Mouse (Mus musculus): ENCODE measurements at regions not wholly inside any gene's neighbourhood (a gene's known extent, or its start where the extent isn't known, plus 50 kb on each side); places are given as distances from the start of the nearest gene placed in this dataset.

DNA sequence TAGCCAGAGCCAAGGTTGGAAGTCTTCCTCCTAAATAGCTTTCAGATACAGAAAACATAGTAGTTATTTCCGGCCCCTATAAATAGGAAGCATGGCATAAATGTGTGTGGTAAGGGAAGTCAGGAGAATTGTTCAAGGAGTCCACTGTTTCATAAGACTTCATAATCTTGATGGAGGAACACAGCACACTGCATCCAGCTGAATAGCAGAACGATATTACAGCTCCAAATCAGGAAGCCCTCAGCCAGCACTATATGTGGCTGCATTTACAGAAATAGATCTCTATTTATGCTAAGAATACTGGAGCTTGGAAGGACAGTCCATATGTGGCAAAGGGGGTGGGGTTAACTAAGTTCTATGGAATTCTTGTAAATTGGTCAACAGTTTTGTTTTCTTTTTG lies 371.1 kb downstream of the Elavl2 start:
- no peaks in the 10 kb centered on the region for H3K36me3 ChIP-seq (ENCODE audit: control insufficient read depth, insufficient read depth, low read length)
- TF ChIP-seq CTCF (IDR thresholded peaks at IDR 0.05; ENCODE audit: control insufficient read depth, insufficient read depth, insufficient replicate concordance, low read depth, low read length) (no peak), POLR2A (IDR thresholded peaks at IDR 0.05; ENCODE audit: control insufficient read depth, low read depth, low read length) (no peak)
- no peaks in the 10 kb centered on the region for H3K27me3 ChIP-seq (ENCODE audit: control insufficient read depth, insufficient read depth, low read length)
- no peaks in the 10 kb centered on the region for H3K4me1 ChIP-seq (ENCODE audit: control insufficient read depth, insufficient read depth, low read length)
- H3K27ac ChIP-seq (ENCODE audit: control insufficient read depth, insufficient read depth, low read depth, low read length), result no peak overlapping the region
- no peak overlapping the region for H3K4me3 ChIP-seq (ENCODE audit: control insufficient read depth, low read depth, low read length)

DNA sequence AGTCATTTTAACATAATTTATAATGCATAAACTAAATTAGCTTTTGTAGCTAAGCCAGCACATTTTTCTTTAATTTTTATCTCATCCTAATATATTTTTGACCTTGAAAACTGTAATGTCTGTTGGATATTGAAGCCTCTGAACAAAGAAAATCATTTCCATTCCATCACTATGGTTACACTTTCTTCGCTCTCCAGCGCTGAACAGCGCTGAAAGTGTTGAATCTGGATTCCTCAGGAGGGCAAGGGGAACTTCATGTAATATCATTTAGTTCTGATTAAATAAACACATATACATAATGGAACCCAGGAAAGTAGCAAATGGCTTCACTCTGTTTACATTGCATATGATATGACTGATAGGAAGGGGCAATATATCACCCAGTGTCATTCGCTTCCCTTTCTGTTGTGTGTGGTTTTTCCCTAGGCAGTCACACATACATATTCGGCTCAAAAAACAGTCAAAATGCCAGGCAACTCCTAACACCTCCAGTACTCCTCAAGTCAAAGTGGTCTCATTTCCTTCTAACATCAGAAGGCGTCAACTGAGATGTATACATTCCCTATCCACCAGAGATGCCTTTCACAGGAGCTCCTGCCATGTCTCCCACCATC lies 372.5 kb downstream of the Elavl2 start:
- no peak overlapping the region for H3K4me3 ChIP-seq (ENCODE audit: control insufficient read depth, low read depth, low read length)
- H3K36me3 ChIP-seq (ENCODE audit: control insufficient read depth, insufficient read depth, low read length), result no peaks in the 10 kb centered on the region
- H3K4me1 ChIP-seq (ENCODE audit: control insufficient read depth, insufficient read depth, low read length), result no peaks in the 10 kb centered on the region
- H3K27ac ChIP-seq (ENCODE audit: control insufficient read depth, insufficient read depth, low read depth, low read length), result no peak overlapping the region
- H3K27me3 ChIP-seq (ENCODE audit: control insufficient read depth, insufficient read depth, low read length), result no peaks in the 10 kb centered on the region
- TF ChIP-seq CTCF (IDR thresholded peaks at IDR 0.05; ENCODE audit: control insufficient read depth, insufficient read depth, insufficient replicate concordance, low read depth, low read length) (no peak), POLR2A (IDR thresholded peaks at IDR 0.05; ENCODE audit: control insufficient read depth, low read depth, low read length) (no peak)

DNA sequence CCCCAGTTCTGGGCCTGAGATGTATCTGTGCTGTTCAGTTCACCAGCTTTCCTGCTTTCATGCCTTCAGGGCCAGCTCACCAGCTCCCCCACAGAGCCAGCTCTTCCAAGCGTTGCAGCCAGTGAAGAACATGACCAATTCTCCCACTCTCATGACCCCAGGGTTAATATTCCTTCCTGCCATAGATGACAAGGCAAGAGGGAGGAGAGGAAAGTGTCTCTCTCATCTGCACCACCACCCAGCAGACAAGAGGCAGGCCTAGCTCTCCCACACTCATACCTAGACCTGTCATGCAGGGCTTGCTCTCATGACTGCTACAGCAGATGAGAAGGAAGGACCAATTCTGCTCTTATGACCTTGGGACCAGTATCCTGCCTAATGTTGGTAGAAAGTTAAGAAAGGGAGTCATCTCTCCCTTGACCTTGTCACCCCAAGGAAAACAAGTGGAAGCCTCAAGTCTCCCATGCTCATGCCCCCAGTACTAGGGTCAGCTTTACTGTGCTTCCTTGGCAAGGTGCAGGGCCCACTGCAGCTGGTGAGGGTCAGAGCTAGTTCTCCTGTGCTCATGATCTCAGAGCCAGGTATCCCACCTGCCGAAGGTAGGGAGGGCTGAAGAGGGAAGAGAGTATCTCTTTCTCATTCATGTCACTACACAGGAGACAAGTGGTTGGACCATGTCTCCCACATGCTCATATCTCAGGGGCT lies 404.0 kb downstream of the Elavl2 start:
- Histone ChIP-seq H3K27me3 (ENCODE audit: control insufficient read depth, insufficient read depth, low read length) (no peaks in the 10 kb centered on the region), H3K36me3 (ENCODE audit: control insufficient read depth, insufficient read depth, low read length) (no peaks in the 10 kb centered on the region), H3K27ac (ENCODE audit: control insufficient read depth, insufficient read depth, low read depth, low read length) (no peak overlapping the region), H3K4me3 (ENCODE audit: control insufficient read depth, low read depth, low read length) (no peak overlapping the region), H3K4me1 (ENCODE audit: control insufficient read depth, insufficient read depth, low read length) (no peaks in the 10 kb centered on the region)
- TF ChIP-seq POLR2A (IDR thresholded peaks at IDR 0.05; ENCODE audit: control insufficient read depth, low read depth, low read length) (no peak), CTCF (IDR thresholded peaks at IDR 0.05; ENCODE audit: control insufficient read depth, insufficient read depth, insufficient replicate concordance, low read depth, low read length) (no peak)

DNA sequence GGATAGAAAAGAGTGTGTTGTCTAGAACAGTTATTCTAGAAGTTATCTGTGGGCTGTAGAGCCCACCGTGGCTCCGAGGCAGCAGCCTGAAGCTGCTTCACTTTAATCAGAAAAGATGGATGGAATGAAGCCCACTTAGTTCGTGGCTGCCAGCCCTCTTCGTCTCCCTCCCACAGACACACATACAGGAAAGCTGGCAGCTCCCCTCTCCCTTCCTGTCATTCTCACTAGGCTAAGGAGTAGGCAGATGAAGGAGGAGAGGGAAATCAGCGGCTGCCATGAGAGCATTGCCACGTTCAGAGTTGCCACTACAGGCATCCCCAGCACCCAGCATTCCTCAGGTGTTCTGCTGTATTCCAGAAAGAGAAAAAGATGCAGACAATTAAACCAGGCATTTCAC lies 435.9 kb downstream of the Elavl2 start:
- H3K36me3 ChIP-seq (ENCODE audit: control insufficient read depth, insufficient read depth, low read length), result no peaks in the 10 kb centered on the region
- H3K27me3 ChIP-seq (ENCODE audit: control insufficient read depth, insufficient read depth, low read length), result no peaks in the 10 kb centered on the region
- no peak overlapping the region for H3K27ac ChIP-seq (ENCODE audit: control insufficient read depth, insufficient read depth, low read depth, low read length)
- no peak overlapping the region for H3K4me3 ChIP-seq (ENCODE audit: control insufficient read depth, low read depth, low read length)
- TF ChIP-seq POLR2A (IDR thresholded peaks at IDR 0.05; ENCODE audit: control insufficient read depth, low read depth, low read length) (no peak), CTCF (IDR thresholded peaks at IDR 0.05; ENCODE audit: control insufficient read depth, insufficient read depth, insufficient replicate concordance, low read depth, low read length) (no peak)
- H3K4me1 ChIP-seq (ENCODE audit: control insufficient read depth, insufficient read depth, low read length), result no peaks in the 10 kb centered on the region

DNA sequence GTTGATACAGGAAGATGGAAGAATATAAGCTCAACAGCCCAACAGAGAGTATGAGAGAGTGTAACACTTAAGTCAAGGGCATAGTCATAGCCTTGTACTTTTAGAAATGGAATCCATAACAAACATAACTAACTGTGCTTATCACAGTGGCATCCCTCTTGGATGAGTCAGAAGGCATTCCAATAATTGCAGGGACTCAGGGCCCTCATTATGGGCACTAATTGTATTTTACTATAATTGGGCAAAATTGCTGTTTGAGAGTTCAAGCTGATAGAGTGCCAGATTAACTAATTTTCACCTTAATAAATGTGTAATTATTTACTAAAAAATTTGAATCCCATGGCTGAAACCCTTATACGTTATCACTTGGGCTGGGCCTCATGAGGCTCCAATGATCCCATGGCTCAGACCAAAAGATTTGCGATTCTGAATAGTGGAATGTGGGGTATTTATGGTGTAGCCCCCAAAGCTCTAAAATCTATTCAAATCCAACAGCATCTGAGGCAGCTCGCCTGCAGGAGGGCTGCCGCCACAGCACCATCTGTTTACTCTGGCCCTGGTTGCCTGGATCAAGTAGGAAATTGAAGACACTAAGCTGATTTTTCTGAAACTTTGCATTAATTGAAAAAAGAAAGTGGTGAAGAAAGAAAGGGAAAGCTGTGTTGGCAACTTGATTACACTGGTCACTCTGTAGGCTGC lies 456.7 kb downstream of the Elavl2 start:
- Histone ChIP-seq H3K27me3 (ENCODE audit: control insufficient read depth, insufficient read depth, low read length) (no peaks in the 10 kb centered on the region), H3K36me3 (ENCODE audit: control insufficient read depth, insufficient read depth, low read length) (no peaks in the 10 kb centered on the region), H3K4me3 (ENCODE audit: control insufficient read depth, low read depth, low read length) (no peak overlapping the region), H3K4me1 (ENCODE audit: control insufficient read depth, insufficient read depth, low read length) (no peaks in the 10 kb centered on the region), H3K27ac (ENCODE audit: control insufficient read depth, insufficient read depth, low read depth, low read length) (no peak overlapping the region)
- TF ChIP-seq CTCF (IDR thresholded peaks at IDR 0.05; ENCODE audit: control insufficient read depth, insufficient read depth, insufficient replicate concordance, low read depth, low read length) (no peak), POLR2A (IDR thresholded peaks at IDR 0.05; ENCODE audit: control insufficient read depth, low read depth, low read length) (no peak)

DNA sequence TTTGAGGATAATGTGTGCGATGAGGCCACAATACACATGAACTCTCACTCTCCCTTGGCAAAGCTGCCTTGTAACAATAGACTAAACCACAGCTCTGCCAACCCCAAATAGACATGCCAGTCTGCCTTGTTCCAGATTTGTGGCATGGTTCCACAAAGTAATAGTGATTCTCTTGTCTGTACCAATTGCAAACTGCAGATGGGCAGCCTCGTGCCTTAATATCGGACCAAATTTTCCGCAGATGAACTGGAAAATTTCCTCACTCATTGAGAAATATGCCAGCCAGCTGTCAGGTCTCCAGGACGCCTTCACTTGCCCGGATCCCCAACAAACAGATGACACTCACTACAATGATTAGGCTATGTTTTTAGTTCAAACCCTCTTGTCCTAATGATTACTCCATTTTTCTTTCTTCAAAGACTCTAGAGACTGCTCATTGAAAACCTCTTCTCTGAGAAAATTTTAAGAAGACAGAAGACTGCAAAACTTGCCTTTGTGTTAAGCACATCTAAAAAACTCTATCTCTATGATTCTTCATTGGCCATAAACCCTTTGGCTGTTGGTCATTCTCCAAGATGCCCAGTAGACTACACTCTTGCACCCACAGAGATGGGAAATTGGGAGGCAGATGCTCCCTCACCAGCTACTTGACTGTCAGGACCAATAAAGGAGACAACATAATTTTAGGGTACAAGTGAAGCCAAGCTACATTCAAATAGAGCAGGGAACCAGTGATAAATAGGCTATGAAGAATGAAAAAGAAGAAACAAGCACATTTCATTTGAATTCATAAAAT lies 483.1 kb downstream of the Elavl2 start:
- Histone ChIP-seq H3K36me3 (ENCODE audit: control insufficient read depth, insufficient read depth, low read length) (no peaks in the 10 kb centered on the region), H3K4me3 (ENCODE audit: control insufficient read depth, low read depth, low read length) (no peak overlapping the region), H3K4me1 (ENCODE audit: control insufficient read depth, insufficient read depth, low read length) (no peaks in the 10 kb centered on the region), H3K27me3 (ENCODE audit: control insufficient read depth, insufficient read depth, low read length) (no peaks in the 10 kb centered on the region), H3K27ac (ENCODE audit: control insufficient read depth, insufficient read depth, low read depth, low read length) (no peak overlapping the region)
- no peak for TF ChIP-seq POLR2A (IDR thresholded peaks at IDR 0.05; ENCODE audit: control insufficient read depth, low read depth, low read length)
- TF ChIP-seq CTCF (IDR thresholded peaks at IDR 0.05; ENCODE audit: control insufficient read depth, insufficient read depth, insufficient replicate concordance, low read depth, low read length), result no peak

DNA sequence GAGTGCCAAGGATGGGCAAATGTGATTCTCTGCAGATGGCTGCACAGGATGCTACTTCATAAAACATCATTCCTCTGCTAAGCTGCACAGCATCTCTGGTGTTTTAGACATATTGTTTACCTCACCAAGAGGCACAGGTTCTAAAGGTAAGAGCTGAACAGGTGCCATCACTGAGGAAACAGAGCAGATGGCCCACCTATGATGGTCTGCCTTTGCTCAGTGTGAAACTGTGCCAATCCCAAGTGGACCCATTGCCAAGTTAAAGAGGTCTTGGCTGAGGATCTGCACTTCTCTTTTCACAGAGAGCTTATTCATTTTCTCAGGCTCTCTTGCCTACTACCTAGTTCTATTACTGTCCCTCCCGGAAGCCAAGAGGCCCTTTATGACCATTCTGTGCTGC lies 494.3 kb downstream of the Elavl2 start:
- Histone ChIP-seq H3K4me1 (ENCODE audit: control insufficient read depth, insufficient read depth, low read length) (no peaks in the 10 kb centered on the region), H3K4me3 (ENCODE audit: control insufficient read depth, low read depth, low read length) (no peak overlapping the region)
- TF ChIP-seq CTCF (IDR thresholded peaks at IDR 0.05; ENCODE audit: control insufficient read depth, insufficient read depth, insufficient replicate concordance, low read depth, low read length) (no peak), POLR2A (IDR thresholded peaks at IDR 0.05; ENCODE audit: control insufficient read depth, low read depth, low read length) (no peak)

More for the DNA sequence above, 494.3 kb downstream of the Elavl2 start:
- Histone ChIP-seq H3K27me3 (ENCODE audit: control insufficient read depth, insufficient read depth, low read length) (no peaks in the 10 kb centered on the region), H3K27ac (ENCODE audit: control insufficient read depth, insufficient read depth, low read depth, low read length) (no peak overlapping the region), H3K36me3 (ENCODE audit: control insufficient read depth, insufficient read depth, low read length) (no peaks in the 10 kb centered on the region)

All from testis, adult 2 months (tissue).